Mouse (Mus musculus) lung, adult 2 months (tissue): ENCODE results near the gene Il19.

Source experiments
- CTCF ChIP-seq: fragments of 200-500 bp; IDR thresholded peaks from 2 replicates; pipeline ENCODE4 v1.5.1; 2011; ENCODE audit warnings: mild to moderate bottlenecking, low read length, control low read depth; ENCODE audit not compliant: insufficient read depth
- POLR2A ChIP-seq: fragments of 200-500 bp; IDR thresholded peaks from 2 replicates; pipeline ENCODE4 v1.6.1; 2011; ENCODE audit warnings: low read depth, mild to moderate bottlenecking, control low read depth, low read length, borderline replicate concordance; ENCODE audit errors: extremely low read depth

GRCm38 (mm10) chr1:130937170-130937569, 2.7 kb downstream of the Il19 start:
- no peak for TF ChIP-seq CTCF
- TF ChIP-seq POLR2A: no peak
